Mouse (Mus musculus): ENCODE measurements around the gene Erf. TPM values are rescaled to one million over a fixed set of nuclear protein-coding genes. Genes with fewer than 3 reads are reported as not detected.

Gene Erf
- total RNA-seq, 1 experiment from 2014 or later, result 33.2 TPM

GRCm38 (mm10) chr7:25238829-25239623 lies 11.5 kb downstream of the Erf start:
- peak; percentile 75 for DNase-seq

- peak; percentile 83 for DNase-seq
These were observed 12.4 kb downstream of the Erf start for GRCm38 (mm10) chr7:25238015-25238706.

- peak; percentile 95 for DNase-seq
These were observed 13.1 kb downstream of the Erf start, which contains the start of gene Gsk3a for GRCm38 (mm10) chr7:25237249-25238014. TSS of gene Gsk3a (minus strand) at chr7:25237851.

- DNase-seq, result no peak
These were observed 15.0 kb downstream of the Erf start for GRCm38 (mm10) chr7:25235526-25235925.

- DNase-seq, result no peak
These were observed 17.5 kb downstream of the Erf start for GRCm38 (mm10) chr7:25233061-25233460.

- DNase-seq, result no peak
These were observed 18.4 kb downstream of the Erf start for GRCm38 (mm10) chr7:25232101-25232648.

GRCm38 (mm10) chr7:25230690-25231285 lies 19.8 kb downstream of the Erf start:
- DNase-seq, result no peak

- DNase-seq, result no peak
These were observed 22.8 kb downstream of the Erf start for GRCm38 (mm10) chr7:25227523-25228300.

- DNase-seq, result no peak
These were observed 28.1 kb downstream of the Erf start for GRCm38 (mm10) chr7:25222275-25222967.

- DNase-seq, result peak; percentile 98
These were observed 29.3 kb downstream of the Erf start, which contains the start of gene Zfp526 for GRCm38 (mm10) chr7:25221102-25221883. TSS of gene Zfp526 (plus strand) at chr7:25221425.

- DNase-seq, result peak; percentile 37
These were observed 30.0 kb downstream of the Erf start, which contains the start of gene Dedd2 for GRCm38 (mm10) chr7:25220457-25221101. TSS of gene Dedd2 (minus strand) at chr7:25220615.

GRCm38 (mm10) chr7:25219756-25220456 lies 30.7 kb downstream of the Erf start:
- peak; percentile 95 for DNase-seq

GRCm38 (mm10) chr7:25219416-25219750 lies 31.2 kb downstream of the Erf start:
- no peak for DNase-seq

- DNase-seq, result peak; percentile 27
These were observed 31.7 kb downstream of the Erf start for GRCm38 (mm10) chr7:25218705-25219415.

- no peak for DNase-seq
These were observed 32.7 kb downstream of the Erf start for GRCm38 (mm10) chr7:25217653-25218395.

GRCm38 (mm10) chr7:25214172-25214571 lies 36.4 kb downstream of the Erf start:
- no peak for DNase-seq

GRCm38 (mm10) chr7:25213099-25213498 lies 37.5 kb downstream of the Erf start:
- DNase-seq, result no peak

Data from adrenal gland, postnatal 25 days (tissue).